Mouse (Mus musculus): Measurements from ENCODE around the gene Nrp1.
A peak's percentile ranks its signal among the peaks of the same experiment; 100 is the strongest.

The Nrp1 gene

GRCm38 (mm10) chr8:128466681-128467430 is 108.5 kb downstream of the Nrp1 start:
- DNase-seq (ENCODE audit: low spot score) = no peak

GRCm38 (mm10) chr8:128470097-128470496 is 111.7 kb downstream of the Nrp1 start:
- no peak for DNase-seq (ENCODE audit: low spot score)

- DNase-seq (ENCODE audit: low spot score) = no peak
Measured at GRCm38 (mm10) chr8:128471186-128471585, 112.8 kb downstream of the Nrp1 start.

- DNase-seq (ENCODE audit: low spot score) = no peak
Measured at GRCm38 (mm10) chr8:128472871-128473270, 114.5 kb downstream of the Nrp1 start.

GRCm38 (mm10) chr8:128473456-128474239 is 115.2 kb downstream of the Nrp1 start:
- no peak for DNase-seq (ENCODE audit: low spot score)

GRCm38 (mm10) chr8:128474614-128475013 is 116.2 kb downstream of the Nrp1 start:
- DNase-seq (ENCODE audit: low spot score) = no peak

GRCm38 (mm10) chr8:128476206-128476605 is 117.8 kb downstream of the Nrp1 start:
- DNase-seq (ENCODE audit: low spot score) = no peak

GRCm38 (mm10) chr8:128478017-128478416 is 119.6 kb downstream of the Nrp1 start:
- no peak for DNase-seq (ENCODE audit: low spot score)

- DNase-seq (ENCODE audit: low spot score) = no peak
Measured at GRCm38 (mm10) chr8:128479309-128480013, 121.1 kb downstream of the Nrp1 start.

- DNase-seq (ENCODE audit: low spot score) = no peak
Measured at GRCm38 (mm10) chr8:128480896-128481665, 122.7 kb downstream of the Nrp1 start.

- DNase-seq (ENCODE audit: low spot score) = no peak
Measured at GRCm38 (mm10) chr8:128483344-128483743, 124.9 kb downstream of the Nrp1 start.

- DNase-seq (ENCODE audit: low spot score) = no peak
Measured at GRCm38 (mm10) chr8:128484720-128485124, 126.3 kb downstream of the Nrp1 start.

- DNase-seq (ENCODE audit: low spot score) = no peak
Measured at GRCm38 (mm10) chr8:128486043-128486442, 127.6 kb downstream of the Nrp1 start.

- DNase-seq (ENCODE audit: low spot score) = peak; percentile 11
Measured at GRCm38 (mm10) chr8:128487966-128488931, 129.8 kb downstream of the Nrp1 start.

GRCm38 (mm10) chr8:128489351-128489750 is 130.9 kb downstream of the Nrp1 start:
- no peak for DNase-seq (ENCODE audit: low spot score)

- DNase-seq (ENCODE audit: low spot score) = peak; percentile 71
Measured at GRCm38 (mm10) chr8:128491126-128492067, 133.0 kb downstream of the Nrp1 start.

GRCm38 (mm10) chr8:128493801-128494200 is 135.4 kb downstream of the Nrp1 start:
- no peak for DNase-seq (ENCODE audit: low spot score)

GRCm38 (mm10) chr8:128498836-128499235 is 140.4 kb downstream of the Nrp1 start:
- no peak for DNase-seq (ENCODE audit: low spot score)

- no peak for DNase-seq (ENCODE audit: low spot score)
Measured at GRCm38 (mm10) chr8:128504136-128504829, 145.9 kb downstream of the Nrp1 start.

Measured in ovary, postnatal 14 days (tissue).